In genomic region chr5:119671124-119671801, GRCm38 (mm10) we compare ENCODE assay signal across 8 mouse cellular contexts. TPM values are rescaled to one million over a fixed set of nuclear protein-coding genes. Genes with fewer than 3 reads are reported as not detected.
DNase-seq lines count a peak whose midpoint lies in the region; ATAC-seq lines count a peak whose summit lies in the region.

No protein-coding gene starts in this region.

- H3K27me3 ChIP-seq in heart, embryonic 10.5 days (ENCODE audit: insufficient read depth, poor library complexity, severe bottlenecking), result peaks cover 70% of the 10 kb centered on the region
- peaks cover 92% of the 10 kb centered on the region for H3K27me3 ChIP-seq in limb, embryonic 12.5 days
- H3K27me3 ChIP-seq in neural tube, embryonic 13.5 days, result peaks cover 99% of the 10 kb centered on the region

- H3K4me3 ChIP-seq in heart, embryonic 10.5 days, result peak overlapping the region; percentile 69
- H3K4me3 ChIP-seq in limb, embryonic 12.5 days (replicated peaks), result peak overlapping the region; percentile 48
- H3K4me3 ChIP-seq in neural tube, embryonic 13.5 days, result peak overlapping the region; percentile 34

- H3K9ac ChIP-seq in limb, embryonic 12.5 days (replicated peaks), result peak overlapping the region; percentile 79
- H3K9ac ChIP-seq in neural tube, embryonic 13.5 days, result peak overlapping the region; percentile 45

- H3K27ac ChIP-seq in heart, embryonic 10.5 days, result peak overlapping the region; percentile 93
- peak overlapping the region; percentile 93 for H3K27ac ChIP-seq in limb, embryonic 12.5 days
- no peak overlapping the region for H3K27ac ChIP-seq in neural tube, embryonic 13.5 days (replicated peaks)

- ATAC-seq in limb, embryonic 12.5 days (ENCODE audit: insufficient number of reproducible peaks, insufficient read depth, low FRiP score, low TSS enrichment, low read depth), result no peak
- no peak for ATAC-seq in neural tube, embryonic 13.5 days (ENCODE audit: low read depth)
- ATAC-seq in megakaryocyte progenitor cell, adult 5-6 weeks (replicated peaks; ENCODE audit: poor library complexity), result no peak

- peaks cover 40% of the 10 kb centered on the region for H3K4me1 ChIP-seq in heart, embryonic 10.5 days
- H3K4me1 ChIP-seq in limb, embryonic 12.5 days (replicated peaks), result peaks cover 33% of the 10 kb centered on the region
- H3K4me1 ChIP-seq in neural tube, embryonic 13.5 days (replicated peaks), result peaks cover 16% of the 10 kb centered on the region

- peaks cover 12% of the 10 kb centered on the region; the same call in 1 of the 2 replicates for H3K36me3 ChIP-seq in heart, embryonic 10.5 days
- H3K36me3 ChIP-seq in limb, embryonic 12.5 days, result no peaks in the 10 kb centered on the region
- no peaks in the 10 kb centered on the region for H3K36me3 ChIP-seq in neural tube, embryonic 13.5 days

- peak overlapping the region; percentile 75 for H3K4me2 ChIP-seq in limb, embryonic 12.5 days
- peak overlapping the region; percentile 56 for H3K4me2 ChIP-seq in neural tube, embryonic 13.5 days

- WGBS in heart, embryonic 10.5 days, result under 1% methylated on average over 40 of the region's 40 CpGs
- WGBS in limb, embryonic 12.5 days, result under 1% methylated on average over 40 of the region's 40 CpGs
- under 1% methylated on average over 40 of the region's 40 CpGs for WGBS in neural tube, embryonic 13.5 days

- peak; percentile 65 for DNase-seq in embryo, embryonic 10.5 days (ENCODE audit: low spot score)
- DNase-seq in embryo, embryonic 10 days (ENCODE audit: low spot score), result no peak
- peak; percentile 45 for DNase-seq in adrenal gland, adult 8-10 months
- no peak for DNase-seq in heart, embryonic 10.5 days (ENCODE audit: low spot score)
- no peak for DNase-seq in thymus, postnatal 14 days

- H3K9me3 ChIP-seq in heart, embryonic 10.5 days, result no peaks in the 10 kb centered on the region
- no peaks in the 10 kb centered on the region for H3K9me3 ChIP-seq in limb, embryonic 12.5 days
- no peaks in the 10 kb centered on the region for H3K9me3 ChIP-seq in neural tube, embryonic 13.5 days

RNA-seq across cellular contexts. Expression of gene Tbx3, which starts 0.8 kb away (rescaled TPM):
- total RNA-seq in adrenal gland, adult 8-10 months (2022), result 100 to 1,000 TPM; 299 to 549 (median 400) TPM
- polyA plus RNA-seq in heart, embryonic 10.5 days (2016; fragmentation: Nextera tagmentation; extraction: Ambion mirVana), result 17.0 and 41.7 TPM in 2 replicates
- polyA plus RNA-seq in limb, embryonic 12.5 days (2016; fragmentation: Nextera tagmentation; extraction: Ambion mirVana), result 38.3 and 42.4 TPM in 2 replicates
- polyA plus RNA-seq in neural tube, embryonic 13.5 days (2015; fragmentation: Nextera tagmentation; extraction: Ambion mirVana), result 10.5 and 11.7 TPM in 2 replicates
- not detected in 2 replicates for total RNA-seq in megakaryocyte progenitor cell, adult 5-6 weeks (2015)
- total RNA-seq in megakaryocyte progenitor cell, adult 5-6 weeks (2017), result not detected in 2 replicates

Comparison
In these comparisons a context has a peak if more than half of its experiments do, and no peak if none do; other contexts are left out.
1. DNase-seq: peak in embryo, embryonic 10.5 days (single experiment) and adrenal gland, adult 8-10 months (single experiment); none in embryo, embryonic 10 days (single experiment), heart, embryonic 10.5 days (single experiment) and thymus, postnatal 14 days (single experiment).
2. Peak in every context shown above with its lines, with median percentiles within 50 percentile points of each other: H3K4me3 ChIP-seq.